Mouse (Mus musculus) adrenal gland, postnatal 36 days (tissue): ENCODE measurements around the gene Xdh. TPM values are rescaled to one million over a fixed set of nuclear protein-coding genes. Genes with fewer than 3 reads are reported as not detected.

Experiments
- DNase-seq, 2 experiments: peaks; one replicate each; pipeline ENCODE4 v3.0.0; 2021; ENCODE audit warnings: mixed read lengths in 1 of 2
- long read RNA-seq, 2 experiments: library from polyadenylated mRNA; stranded (forward); transcript quantifications; one replicate each; pipeline ENCODE4 v2.0.0; 2021; ENCODE audit warnings: borderline sequencing depth in 2 of 2
- total RNA-seq, 2 experiments: library from RNA; stranded (reverse); gene quantifications; 2 replicates each; pipeline ENCODE4 v1.2.3; 2021

Gene Xdh
- total RNA-seq, result 100 to 1,000 TPM; 334 to 458 TPM
- long read RNA-seq, experiment 1, full-length matches to known transcripts, result 70 of 124 reads
- long read RNA-seq, experiment 1, partial matches to known transcripts, result 39 of 124 reads
- long read RNA-seq, experiment 1, other reads (novel, unspliced or antisense), result 15 of 124 reads
- long read RNA-seq, experiment 2, full-length matches to known transcripts, result 35 of 48 reads
- long read RNA-seq, experiment 2, partial matches to known transcripts, result 8 of 48 reads
- long read RNA-seq, experiment 2, other reads (novel, unspliced or antisense), result 5 of 48 reads

DNA sequence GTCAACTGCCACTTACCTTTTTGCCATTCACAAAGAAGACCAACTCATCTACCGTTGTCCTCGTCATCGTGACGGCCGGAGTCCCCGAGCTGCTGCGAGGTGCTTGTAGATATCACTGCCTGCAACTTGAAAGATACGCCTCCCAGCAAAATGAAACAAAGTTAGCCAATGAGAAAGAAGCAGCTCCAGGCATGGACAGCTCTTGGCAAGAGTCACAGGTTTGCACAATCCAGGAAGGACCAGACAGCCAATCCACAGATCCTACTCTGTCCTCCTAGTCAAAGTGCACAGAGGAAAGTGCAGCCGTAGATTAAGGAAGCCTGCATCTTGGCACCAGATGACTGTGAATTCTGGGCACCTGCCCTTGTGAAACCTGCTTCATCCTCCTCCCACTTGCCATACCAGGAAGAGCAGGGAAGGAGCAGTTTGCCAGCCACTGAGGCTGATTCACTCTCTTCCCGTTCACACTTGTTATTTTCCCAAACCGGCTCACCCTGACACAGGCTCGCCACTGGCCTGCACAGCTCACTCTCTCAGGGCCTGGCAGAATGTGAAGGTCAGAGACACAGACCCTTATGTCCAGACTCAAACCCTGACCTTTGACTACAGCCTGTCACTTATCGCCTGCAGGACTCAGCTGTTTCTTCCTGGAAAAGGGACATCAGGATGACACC is at the start of gene Xdh:
TSS of gene Xdh (minus strand) at position 135 of the 674 bp plus-strand sequence.
- DNase-seq, result peak; percentile 77 to 81

- DNase-seq, result no peak
Observed at GRCm38 (mm10) chr17:73995907-73996645, 46.1 kb upstream of the Xdh start.

GRCm38 (mm10) chr17:73991264-73991663 is 41.3 kb upstream of the Xdh start:
- no peak for DNase-seq

GRCm38 (mm10) chr17:73986571-73986970 is 36.6 kb upstream of the Xdh start:
- no peak for DNase-seq

DNA sequence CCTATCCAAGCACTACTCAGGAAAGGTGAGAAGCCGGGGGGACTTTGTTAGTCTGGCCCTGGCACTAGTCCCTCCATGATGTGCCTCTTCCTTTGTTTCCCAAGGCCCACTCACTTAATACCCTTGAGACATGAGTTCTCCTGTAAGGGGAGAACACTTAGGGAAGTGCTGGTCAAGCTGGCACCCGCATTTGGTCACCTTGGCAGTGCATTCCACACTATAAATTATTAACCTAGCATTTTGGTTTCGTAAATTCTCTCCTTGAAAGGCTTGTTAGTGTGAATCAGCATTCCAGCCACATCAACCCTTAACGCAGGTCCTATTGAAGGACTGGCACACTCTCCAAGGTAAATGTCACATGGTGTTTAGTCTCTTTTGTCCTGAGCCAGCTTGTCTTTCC is 35.9 kb upstream of the Xdh start:
- DNase-seq, result peak in 1 of 2 experiments; percentile 13

GRCm38 (mm10) chr17:73984508-73984907 is 34.5 kb upstream of the Xdh start:
- DNase-seq, result no peak

DNA sequence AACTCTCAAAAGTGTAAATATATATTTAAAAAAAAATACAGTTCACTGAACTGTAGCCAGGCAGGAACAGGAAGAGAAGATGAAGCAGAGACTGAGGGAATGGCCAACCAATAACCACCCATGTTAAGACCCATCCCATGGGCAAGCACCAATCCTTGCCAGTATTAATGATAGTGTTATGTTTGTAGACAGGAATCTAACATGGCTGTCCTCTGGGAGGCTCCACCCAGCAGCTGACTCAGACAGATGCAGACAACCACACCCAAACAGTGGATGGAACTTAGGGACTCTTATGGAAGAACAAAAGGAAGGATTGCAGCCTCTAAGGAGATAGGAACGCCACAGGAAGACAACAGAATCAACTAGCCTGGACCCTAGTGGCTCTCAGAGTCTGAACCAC is 32.9 kb upstream of the Xdh start:
- no peak for DNase-seq

GRCm38 (mm10) chr17:73976066-73976465 is 26.1 kb upstream of the Xdh start:
- no peak for DNase-seq

GRCm38 (mm10) chr17:73972648-73973047 is 22.7 kb upstream of the Xdh start:
- no peak for DNase-seq

GRCm38 (mm10) chr17:73971291-73971690 is 21.3 kb upstream of the Xdh start:
- DNase-seq, result no peak

GRCm38 (mm10) chr17:73970361-73971027 is 20.5 kb upstream of the Xdh start:
- DNase-seq, result peak; percentile 57 to 76

DNA sequence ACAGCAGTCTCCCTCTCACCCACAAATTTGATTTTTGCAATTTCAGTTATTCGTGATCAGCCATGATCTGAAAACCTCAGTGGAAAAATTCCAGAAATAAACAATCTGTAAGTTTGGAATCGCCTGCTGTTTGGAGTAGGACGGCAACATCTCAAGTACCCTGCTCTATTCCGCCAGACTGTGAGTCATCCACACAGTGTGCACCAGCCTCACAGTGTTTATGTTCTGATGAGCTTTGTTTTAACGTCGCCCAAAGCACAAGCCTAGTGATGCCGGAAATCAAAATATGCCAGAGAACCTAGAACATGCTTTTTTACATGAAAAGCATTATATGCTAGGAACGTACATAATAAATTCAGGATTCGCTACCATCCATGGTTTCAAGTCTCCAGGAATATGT is 14.9 kb upstream of the Xdh start:
- DNase-seq, result no peak

DNA sequence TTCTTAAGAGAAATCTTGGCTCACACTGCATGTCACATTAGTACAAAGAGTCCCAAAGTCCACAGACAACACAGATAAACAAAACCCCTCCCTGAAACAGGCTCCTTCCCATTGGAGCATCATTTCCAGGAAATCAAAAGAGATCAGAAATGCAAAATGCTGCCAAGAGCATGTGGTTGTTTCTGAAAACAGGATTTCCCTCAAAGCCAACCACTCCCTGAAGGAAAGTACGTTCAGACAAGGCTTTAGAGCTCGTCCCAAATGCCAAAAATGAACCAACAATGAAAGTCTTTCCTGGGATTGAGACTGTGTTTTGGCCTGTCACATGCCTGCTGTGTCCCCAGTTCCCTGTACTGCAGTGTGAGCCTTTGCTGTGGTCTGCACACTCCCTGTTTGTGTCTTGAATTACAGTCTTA is 12.6 kb upstream of the Xdh start:
- peak in 1 of 2 experiments; percentile 11 for DNase-seq

- DNase-seq, result no peak
Observed at GRCm38 (mm10) chr17:73961801-73962403, 11.9 kb upstream of the Xdh start.

- DNase-seq, result no peak
Observed at GRCm38 (mm10) chr17:73960745-73961144, 10.7 kb upstream of the Xdh start.

GRCm38 (mm10) chr17:73952103-73952521 is 2.1 kb upstream of the Xdh start:
- DNase-seq, result no peak

GRCm38 (mm10) chr17:73950970-73951369 is 974 bp upstream of the Xdh start:
- DNase-seq, result no peak

- DNase-seq, result no peak
Observed at GRCm38 (mm10) chr17:73949498-73949897, 498 bp downstream of the Xdh start.

DNA sequence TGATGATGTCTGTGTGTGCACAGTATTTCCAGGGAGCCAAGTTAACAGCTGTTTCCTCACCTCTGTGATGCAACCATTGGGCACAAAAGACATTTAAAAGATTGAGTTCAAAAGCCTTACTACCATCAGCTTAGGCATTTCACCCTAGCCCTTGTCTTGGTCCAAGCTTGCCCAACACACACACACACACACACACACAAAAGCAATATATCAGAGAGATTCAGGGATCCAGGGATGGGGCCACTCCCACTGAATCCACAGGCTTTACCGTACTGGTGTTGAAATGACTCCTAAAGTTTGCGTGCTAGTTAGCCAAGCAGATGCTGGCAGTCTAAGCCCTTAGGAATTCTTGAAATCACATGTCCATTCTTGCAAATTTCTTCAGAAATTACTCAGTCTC is 1.2 kb downstream of the Xdh start:
- no peak for DNase-seq

GRCm38 (mm10) chr17:73948039-73948438 is 2.0 kb downstream of the Xdh start:
- peak; percentile 51 to 70 for DNase-seq

DNA sequence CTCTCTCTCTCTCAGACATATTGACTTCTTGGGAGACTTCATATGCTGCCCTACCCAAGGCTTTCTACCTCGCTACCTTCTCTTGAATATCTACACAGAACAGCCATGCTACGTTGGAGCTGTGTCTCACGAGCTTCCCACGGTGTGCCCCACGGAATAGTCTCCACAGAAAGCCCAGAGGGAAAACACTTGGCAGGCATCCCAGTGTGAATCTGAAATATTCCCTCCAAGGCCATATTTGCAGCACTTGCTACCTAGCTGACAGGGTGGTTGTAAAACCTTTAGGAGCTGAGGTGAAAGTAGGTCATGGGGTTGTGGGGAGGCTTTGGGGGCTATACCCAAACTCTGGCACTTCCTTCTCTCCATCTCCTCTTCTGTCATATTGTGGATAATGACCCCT is 3.1 kb downstream of the Xdh start:
- peak; percentile 44 to 47 for DNase-seq

DNA sequence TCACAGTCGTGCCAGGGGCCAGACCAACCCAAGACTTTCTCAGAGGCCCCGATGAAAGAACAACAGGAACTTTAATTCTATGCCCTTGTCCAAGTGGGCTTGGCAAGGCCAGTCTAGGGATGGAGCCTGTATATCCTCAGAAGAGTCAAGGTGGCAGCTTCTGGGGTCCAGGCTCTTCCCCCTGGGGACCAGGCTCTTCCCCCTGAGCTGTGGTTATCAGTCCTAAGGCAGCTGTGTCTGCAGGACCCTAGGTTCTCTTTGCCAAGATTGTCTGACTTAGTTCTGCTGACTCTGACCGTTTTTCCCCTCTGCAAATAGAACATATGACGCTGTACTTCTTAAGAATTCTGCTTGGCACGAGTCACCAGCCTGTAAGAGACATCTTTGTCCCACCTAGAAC is 5.3 kb downstream of the Xdh start:
- DNase-seq, result no peak
